Mouse (Mus musculus) CH12.LX (cell line): ENCODE data around the gene Olfr691. TPM values are rescaled to one million over a fixed set of nuclear protein-coding genes. Genes with fewer than 3 reads are reported as not detected.

Experiments used
- DNase-seq: peaks from one replicate; pipeline ENCODE4 v3.0.0-alpha.2; 2013; ENCODE audit errors: extremely low read depth
- H3K27ac ChIP-seq: 2 replicates; pipeline ENCODE4 v1.5.1; 2012; ENCODE audit warnings: low read depth, mild to moderate bottlenecking, control low read depth, moderate library complexity; ENCODE audit not compliant: insufficient read depth
- H3K27me3 ChIP-seq: replicated peaks from 2 replicates; pipeline ENCODE3; 2012; ENCODE audit warnings: inconsistent platforms
- H3K36me3 ChIP-seq, 2 experiments: replicated peaks in 1 of 2; 2 replicates each; pipeline versions ENCODE3 to v1.6.1; 2012; ENCODE audit warnings: inconsistent platforms in 1 of 2, low read length in 1 of 2, mild to moderate bottlenecking in 1 of 2, mixed read lengths in 1 of 2, moderate library complexity in 1 of 2; ENCODE audit not compliant: control insufficient read depth in 1 of 2, insufficient read depth in 1 of 2
- H3K4me1 ChIP-seq, 2 experiments: 2 replicates each; pipeline ENCODE4 v1.6.1; 2012; ENCODE audit warnings: inconsistent platforms in 1 of 2, moderate library complexity in 1 of 2; ENCODE audit not compliant: insufficient read depth in 2 of 2, control insufficient read depth in 1 of 2
- H3K4me2 ChIP-seq: 2 replicates; pipeline ENCODE4 v1.6.1; 2012; ENCODE audit warnings: low read depth, mild to moderate bottlenecking, control low read depth; ENCODE audit not compliant: poor library complexity, insufficient read depth, severe bottlenecking
- H3K4me3 ChIP-seq, 3 experiments: fragments of 150-350 bp in 1 of 3; sonication (generic) in 1 of 3; replicated peaks in 1 of 3; 2 replicates each; pipeline versions ENCODE3 to v1.5.1; 2011 to 2012; ENCODE audit warnings: low read depth in 2 of 3, low read length in 2 of 3, mild to moderate bottlenecking in 2 of 3, moderate library complexity in 2 of 3, control low read depth in 1 of 3, improper control_type of control experiment in 1 of 3, inconsistent platforms in 1 of 3, mixed read lengths in 1 of 3; ENCODE audit not compliant: poor library complexity in 1 of 3
- H3K79me2 ChIP-seq: replicated peaks from 2 replicates; pipeline ENCODE4 v1.6.1; 2012; ENCODE audit warnings: mild to moderate bottlenecking, moderate library complexity; ENCODE audit not compliant: control insufficient read depth, poor library complexity, insufficient read depth, severe bottlenecking; ENCODE audit errors: extremely low read depth
- H3K9ac ChIP-seq: 2 replicates; pipeline ENCODE4 v1.6.1; 2012; ENCODE audit warnings: low read depth, mild to moderate bottlenecking, control low read depth, moderate library complexity; ENCODE audit not compliant: insufficient read depth
- H3K9me3 ChIP-seq: replicated peaks from 2 replicates; pipeline ENCODE3; 2012; ENCODE audit warnings: low read length, inconsistent platforms, mixed read lengths
- BHLHE40 ChIP-seq: IDR thresholded peaks from 2 replicates; pipeline ENCODE4 v1.6.1; 2011; ENCODE audit warnings: mild to moderate bottlenecking, low read depth, low read length, improper control_type of control experiment
- E2F4 ChIP-seq: IDR thresholded peaks from 2 replicates; pipeline ENCODE4 v1.6.1; 2011; ENCODE audit warnings: low read depth, low read length, improper control_type of control experiment; ENCODE audit not compliant: insufficient replicate concordance
- EP300 ChIP-seq: IDR thresholded peaks from 2 replicates; pipeline ENCODE4 v1.6.1; 2011; ENCODE audit warnings: low read length, improper control_type of control experiment
- HCFC1 ChIP-seq: IDR thresholded peaks from 2 replicates; pipeline ENCODE4 v1.6.1; 2012; ENCODE audit warnings: low read depth, mild to moderate bottlenecking, inconsistent platforms, low read length, improper control_type of control experiment
- IRF4 ChIP-seq: IDR thresholded peaks from 2 replicates; pipeline ENCODE4 v1.6.1; 2014; ENCODE audit warnings: low read depth, mild to moderate bottlenecking, inconsistent platforms, low read length, improper control_type of control experiment
- JUND ChIP-seq: conservative IDR thresholded peaks from 2 replicates; pipeline ENCODE4 v1.6.1; 2011; ENCODE audit warnings: low read depth, low read length, improper control_type of control experiment
- MAX ChIP-seq: IDR thresholded peaks from 2 replicates; pipeline ENCODE4 v1.6.1; 2011; ENCODE audit warnings: low read length, improper control_type of control experiment
- MAZ ChIP-seq: IDR thresholded peaks from 2 replicates; pipeline ENCODE4 v1.6.1; 2012; ENCODE audit warnings: low read depth, mild to moderate bottlenecking, inconsistent platforms, low read length, improper control_type of control experiment, moderate library complexity
- MEF2A ChIP-seq: IDR thresholded peaks from 2 replicates; pipeline ENCODE4 v1.6.1; 2014; ENCODE audit warnings: low read depth, mild to moderate bottlenecking, inconsistent platforms, low read length, improper control_type of control experiment, borderline replicate concordance
- MXI1 ChIP-seq: IDR thresholded peaks from 2 replicates; pipeline ENCODE4 v1.6.1; 2011; ENCODE audit warnings: mild to moderate bottlenecking, low read depth, low read length, improper control_type of control experiment
- MYC ChIP-seq: IDR thresholded peaks from 2 replicates; pipeline ENCODE4 v1.6.1; 2011; ENCODE audit warnings: low read depth, mild to moderate bottlenecking, improper control_type of control experiment, low read length
- PAX5 ChIP-seq: IDR thresholded peaks from 2 replicates; pipeline ENCODE4 v1.6.1; 2012; ENCODE audit warnings: low read length, inconsistent platforms, mixed read lengths
- RAD21 ChIP-seq: IDR thresholded peaks from 2 replicates; pipeline ENCODE4 v1.6.1; 2011; ENCODE audit warnings: low read depth, mild to moderate bottlenecking, low read length, improper control_type of control experiment, moderate library complexity
- RCOR1 ChIP-seq: conservative IDR thresholded peaks from 2 replicates; pipeline ENCODE4 v1.6.1; 2012; ENCODE audit warnings: low read depth, mild to moderate bottlenecking, inconsistent platforms, low read length, improper control_type of control experiment
- SMC3 ChIP-seq: IDR thresholded peaks from 2 replicates; pipeline ENCODE4 v1.6.1; 2011; ENCODE audit warnings: low read depth, low read length, improper control_type of control experiment
- TCF12 ChIP-seq: IDR thresholded peaks from 2 replicates; pipeline ENCODE4 v1.6.1; 2014; ENCODE audit warnings: low read depth, mild to moderate bottlenecking, inconsistent platforms, low read length, improper control_type of control experiment
- UBTF ChIP-seq: IDR thresholded peaks from 2 replicates; pipeline ENCODE4 v1.6.1; 2012; ENCODE audit warnings: low read depth, mild to moderate bottlenecking, inconsistent platforms, low read length, improper control_type of control experiment, moderate library complexity
- USF2 ChIP-seq: conservative IDR thresholded peaks from 2 replicates; pipeline ENCODE4 v1.6.1; 2011; ENCODE audit warnings: low read depth, low read length, improper control_type of control experiment
- ZC3H11A ChIP-seq: IDR thresholded peaks from 2 replicates; pipeline ENCODE4 v1.6.1; 2012; ENCODE audit warnings: low read depth, mild to moderate bottlenecking, inconsistent platforms, low read length, improper control_type of control experiment
- dilution Hi-C: fragments of 300-500 bp; cut with MboI; formaldehyde crosslinking; loops from 2 replicates; pipeline ENCODE4 v1.14.3; 2020; ENCODE audit warnings: low sequenced_read_pairs; ENCODE audit not compliant: extremely low pct_unique_long_range_greater_than_20kb, extremely low pct_ligation_motif_present
- in situ Hi-C: fragments of 300-500 bp; cut with MboI; formaldehyde crosslinking; loops from 3 replicates; pipeline ENCODE4 v1.14.3; 2019; ENCODE audit warnings: low sequenced_read_pairs, low pct_ligation_motif_present, low pct_unique_long_range_greater_than_20kb, mixed read lengths
- polyA plus RNA-seq: library from polyadenylated mRNA; unstranded; fragments of >175 nt; gene quantifications from 2 replicates; pipeline ENCODE4 v1.2.1, GENCODE M21; 2012; ENCODE audit warnings: low read depth; ENCODE audit not compliant: insufficient read length
- total RNA-seq, 2 experiments: library from RNA; depleted of rRNA; stranded (reverse); fragments of 300-350 nt in 1 of 2; fragments of >200 nt in 1 of 2; gene quantifications; 2 replicates each; pipeline ENCODE4 v1.2.3; 2012 to 2014

The Olfr691 gene
- total and polyA plus RNA-seq, 3 experiments, result not detected

DNA sequence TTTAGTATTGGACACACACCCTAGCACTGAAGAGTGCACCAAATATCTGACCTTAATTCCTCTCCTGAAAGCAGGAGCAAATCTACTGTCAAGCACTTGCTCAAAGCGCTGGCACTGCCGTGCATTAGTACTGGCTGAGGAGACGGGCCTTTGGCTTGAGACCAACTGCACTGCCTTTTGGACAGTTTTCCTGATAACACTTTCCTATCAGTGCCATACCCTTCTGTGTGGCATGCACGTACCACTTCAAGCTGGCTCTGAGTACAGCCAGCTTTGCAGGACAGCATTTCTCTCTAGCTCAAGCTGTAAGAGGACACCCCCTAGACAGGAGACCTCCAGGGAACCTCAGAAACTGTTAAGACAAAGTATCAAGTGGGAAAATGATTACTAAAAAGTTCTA lies 31.4 kb upstream of the Olfr691 start:
- peaks cover 0 to 10% of the 10 kb centered on the region in 2 experiments; a peak in 2 of 4 replicates for H3K4me1 ChIP-seq
- H3K4me3 ChIP-seq, result no peak overlapping the region
- H3K79me2 ChIP-seq, result no peaks in the 10 kb centered on the region
- in situ Hi-C loops, result no loop called here
- no peaks in the 10 kb centered on the region for H3K27me3 ChIP-seq
- peaks cover 0 to 21% of the 10 kb centered on the region in 2 experiments for H3K36me3 ChIP-seq
- DNase-seq, result no peak
- dilution Hi-C loops, result no loop called here
- no peak overlapping the region for H3K9ac ChIP-seq
- H3K4me2 ChIP-seq, result no peak overlapping the region
- TF ChIP-seq MYC, result no peak
- TF ChIP-seq TCF12, result no peak
- TF ChIP-seq IRF4, result no peak
- TF ChIP-seq SMC3, result no peak
- no peak for TF ChIP-seq RCOR1
- TF ChIP-seq E2F4, result no peak
- no peak for TF ChIP-seq MXI1
- no peak for TF ChIP-seq MAZ
- TF ChIP-seq ZC3H11A, result no peak
- TF ChIP-seq PAX5, result no peak
- TF ChIP-seq EP300, result no peak
- no peak for TF ChIP-seq MAX
- H3K27ac ChIP-seq, result no peak overlapping the region
- H3K9me3 ChIP-seq, result no peaks in the 10 kb centered on the region

DNA sequence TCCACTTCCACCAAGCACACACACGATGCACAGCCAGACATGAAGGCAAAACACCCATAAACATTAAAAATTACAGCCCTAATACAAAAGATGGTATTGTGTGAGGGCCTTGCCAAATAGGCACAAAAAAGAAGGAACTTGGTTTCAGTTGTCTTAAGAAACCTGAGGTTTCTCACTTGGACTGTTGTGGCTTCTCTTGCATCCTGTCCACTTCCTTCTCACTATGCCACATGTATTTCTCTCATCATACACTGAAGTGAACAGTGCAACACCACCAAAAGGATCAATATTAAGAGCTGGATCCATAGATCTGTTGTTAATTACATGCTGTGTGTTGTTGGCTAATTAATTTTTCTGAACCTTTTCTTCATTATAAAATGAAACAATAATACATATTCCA lies 30.8 kb upstream of the Olfr691 start:
- H3K9me3 ChIP-seq, result no peaks in the 10 kb centered on the region
- in situ Hi-C loops, result no loop called here
- DNase-seq, result no peak
- no peaks in the 10 kb centered on the region for H3K79me2 ChIP-seq
- no peak overlapping the region for H3K4me2 ChIP-seq
- TF ChIP-seq HCFC1 (no peak), MAZ (no peak), MXI1 (no peak), MAX (no peak), PAX5 (no peak), SMC3 (no peak), USF2 (no peak), MEF2A (no peak), IRF4 (no peak), JUND (no peak), TCF12 (no peak), UBTF (no peak), RAD21 (no peak), BHLHE40 (no peak)
- TF ChIP-seq, all 38 proteins: peak for 0
- Histone ChIP-seq H3K36me3 (peaks cover 0 to 15% of the 10 kb centered on the region in 2 experiments), H3K27ac (no peak overlapping the region), H3K27me3 (no peaks in the 10 kb centered on the region), H3K9ac (no peak overlapping the region), H3K4me3 (no peak overlapping the region), H3K4me1 (peaks cover 0 to 10% of the 10 kb centered on the region in 2 experiments; a peak in 2 of 4 replicates)
- dilution Hi-C loops, result no loop called here
